Mouse (Mus musculus) c-Kit-positive CD71-positive TER-119-positive erythroid progenitor cells, embryonic 14.5 days (primary cell): ENCODE data around the gene Ccdc96.

Experiments used
- DNase-seq: peaks from one replicate; pipeline ENCODE4 v3.0.0-alpha.2; 2013; ENCODE audit warnings: low spot score

The Ccdc96 gene

DNA sequence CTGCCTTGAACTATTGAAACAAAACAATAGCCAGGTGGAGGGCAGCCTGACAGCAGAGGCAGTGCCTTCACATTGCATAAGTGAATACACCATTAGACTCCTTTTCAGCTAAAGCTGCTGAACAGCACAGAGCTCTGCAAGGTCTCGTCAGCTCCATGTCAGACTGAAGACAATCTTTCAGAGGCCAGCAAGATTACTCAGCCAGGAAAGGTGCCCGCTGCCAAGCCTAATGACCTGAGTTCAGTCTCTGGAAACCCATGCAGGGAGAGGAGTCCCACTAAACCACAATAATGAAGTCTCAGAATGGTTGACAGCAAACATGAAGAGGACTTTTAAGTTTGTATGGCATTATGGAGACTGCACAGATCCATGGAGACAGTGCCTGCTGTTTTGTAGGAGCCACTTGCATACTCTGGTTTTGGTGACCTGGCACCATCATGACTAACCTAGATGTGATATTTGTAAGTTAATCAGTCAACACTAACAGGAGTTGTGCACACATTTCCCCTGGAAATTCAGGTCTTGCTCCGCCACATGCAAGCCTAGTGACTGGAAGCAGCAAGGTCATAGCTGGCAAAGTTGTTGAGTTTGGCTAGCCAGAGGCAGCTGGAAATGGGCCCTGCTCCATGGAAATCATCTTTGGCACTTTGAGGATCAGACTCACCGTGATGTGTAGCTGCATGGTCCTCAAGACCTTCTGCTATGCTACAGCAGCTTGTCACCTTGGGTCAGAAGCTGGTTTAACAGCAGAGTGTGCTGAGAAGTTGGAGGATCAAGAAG is 11.3 kb upstream of the Ccdc96 start:
- DNase-seq: no peak

DNA sequence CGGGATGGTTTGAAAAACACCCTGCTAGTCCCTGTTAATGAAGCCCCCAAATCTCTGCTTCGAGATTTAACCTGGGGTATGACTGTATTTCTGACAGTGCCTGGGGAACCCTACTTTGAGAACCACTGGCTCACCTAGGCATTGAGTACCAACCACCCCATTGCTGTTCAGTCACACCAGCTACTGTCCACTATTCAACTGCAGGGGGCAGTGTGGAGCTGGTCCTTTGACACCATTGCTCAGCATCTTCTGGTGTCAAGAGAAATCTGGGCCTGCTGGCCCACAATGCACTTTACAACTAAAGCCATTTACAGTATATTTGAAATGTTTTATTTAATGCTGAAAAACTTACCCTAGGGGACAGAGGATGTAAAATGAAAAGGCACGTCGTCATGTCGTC is 10.1 kb upstream of the Ccdc96 start:
- DNase-seq: peak; percentile 78

DNA sequence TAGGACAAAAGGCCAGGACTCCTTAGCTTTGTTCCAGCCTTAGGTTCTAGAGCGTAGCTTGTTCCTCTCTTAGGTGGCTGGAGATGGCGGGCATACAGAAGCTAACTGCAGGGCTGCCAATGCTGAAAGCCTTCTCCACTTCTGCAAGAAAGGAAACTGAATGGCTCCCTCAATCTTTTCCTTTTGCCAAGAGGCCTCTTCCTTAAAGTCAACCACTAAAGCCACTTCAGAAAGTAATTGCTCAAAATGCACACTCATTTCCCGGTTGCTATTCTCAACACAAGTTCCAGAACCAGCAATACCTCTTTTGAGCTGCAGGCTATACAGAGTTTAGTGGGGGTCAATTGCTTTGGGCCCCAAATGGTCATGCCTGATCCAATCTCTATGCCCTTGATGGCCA is 6.9 kb upstream of the Ccdc96 start:
- DNase-seq: no peak

DNA sequence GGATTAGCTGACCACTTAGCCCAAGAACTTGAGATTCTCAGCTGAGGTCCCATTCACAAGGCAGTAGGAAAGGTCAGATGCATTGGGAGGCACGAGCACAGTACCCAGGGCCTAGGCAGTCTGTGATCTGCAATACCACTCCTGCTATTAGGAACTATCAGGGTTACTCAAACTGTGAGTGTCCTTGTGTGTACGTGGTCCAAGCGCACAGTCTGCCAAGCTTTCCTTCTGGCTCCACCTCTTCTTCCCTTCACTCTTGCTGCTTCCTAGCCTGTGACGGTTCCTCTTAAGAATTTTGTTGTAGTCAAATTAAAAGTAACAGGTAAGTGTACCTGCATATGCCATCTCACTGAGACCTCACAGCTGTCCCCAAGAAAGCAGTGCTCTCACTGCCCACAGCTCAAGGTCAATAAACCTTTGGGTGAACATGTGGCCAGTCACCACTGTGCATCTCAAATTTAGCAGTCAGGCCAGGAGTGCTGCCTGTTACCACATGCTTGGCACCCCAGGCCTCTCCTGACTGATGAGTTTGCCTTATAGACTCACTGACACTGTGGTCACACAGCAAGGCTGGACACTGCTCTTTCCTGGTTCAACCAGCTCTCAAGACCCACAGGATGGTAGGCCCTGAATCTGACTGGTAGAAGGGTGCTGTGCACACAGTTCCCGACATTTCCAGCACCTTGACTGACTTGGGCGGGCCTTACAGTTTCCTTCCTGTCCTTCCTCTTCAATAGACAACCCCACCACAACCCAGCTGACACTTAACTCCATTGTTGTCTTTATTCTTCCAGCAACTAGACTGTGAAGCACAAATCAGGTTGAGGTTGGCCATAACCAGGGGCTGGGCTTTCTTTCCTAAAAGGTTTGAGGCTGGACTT is 5.6 kb upstream of the Ccdc96 start:
- no peak for DNase-seq

DNA sequence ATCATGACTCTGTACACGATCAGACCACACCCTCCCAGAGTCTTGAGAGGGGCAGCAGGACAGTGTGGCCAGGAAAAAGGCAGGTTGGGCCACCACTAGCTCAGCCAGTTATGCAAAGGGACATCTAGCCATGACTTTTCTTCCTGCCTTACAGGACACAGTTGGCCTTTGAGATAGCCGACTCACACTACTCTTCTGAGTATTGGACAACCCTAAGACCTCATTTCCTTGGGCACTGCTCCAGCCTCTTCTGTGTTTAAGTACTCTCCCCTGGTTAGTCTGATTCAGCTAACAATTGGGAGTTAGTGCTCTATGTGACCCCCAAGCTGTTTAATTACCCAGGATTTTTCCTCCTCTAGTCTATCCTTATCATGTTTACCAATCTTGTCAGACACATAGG is 4.7 kb upstream of the Ccdc96 start:
- no peak for DNase-seq

DNA sequence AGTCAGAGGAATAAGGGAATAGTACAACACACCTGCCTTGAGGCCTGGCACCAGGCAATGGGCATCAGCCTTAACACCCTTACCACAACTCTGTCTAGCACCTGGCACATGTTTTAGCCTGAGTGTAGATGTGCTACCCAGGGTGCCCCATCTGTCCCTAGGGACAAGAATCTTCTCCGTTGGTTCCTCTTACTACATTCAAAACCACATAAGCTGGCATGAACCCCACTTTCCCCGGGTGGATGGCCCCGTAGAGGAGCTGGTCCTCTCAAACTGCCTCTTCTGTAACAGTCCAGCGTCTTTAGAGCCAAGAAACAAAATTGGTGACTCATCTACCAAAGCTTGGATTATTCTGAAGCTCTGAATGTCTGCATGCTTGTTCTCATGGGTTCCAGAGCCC is 4.0 kb upstream of the Ccdc96 start:
- no peak for DNase-seq

DNA sequence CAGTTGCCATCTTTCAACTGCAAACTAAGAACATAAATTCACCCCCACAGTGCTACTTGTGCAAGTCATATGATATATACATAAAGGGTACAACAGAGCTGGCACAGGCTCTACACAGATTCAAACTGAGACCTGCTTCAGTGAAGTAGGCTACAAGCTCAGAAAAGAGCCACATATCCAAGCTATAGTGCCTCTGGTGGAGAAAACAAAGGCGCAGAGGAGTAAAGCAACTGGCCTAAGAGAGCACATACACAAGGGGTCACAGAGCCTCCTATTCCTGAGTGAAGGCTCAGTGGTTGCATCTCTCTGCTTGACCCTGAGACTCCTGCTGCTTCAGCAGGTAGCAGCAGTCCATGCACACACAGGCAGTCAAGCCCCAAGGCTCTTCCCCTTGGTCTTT is 3.3 kb upstream of the Ccdc96 start:
- no peak for DNase-seq

DNA sequence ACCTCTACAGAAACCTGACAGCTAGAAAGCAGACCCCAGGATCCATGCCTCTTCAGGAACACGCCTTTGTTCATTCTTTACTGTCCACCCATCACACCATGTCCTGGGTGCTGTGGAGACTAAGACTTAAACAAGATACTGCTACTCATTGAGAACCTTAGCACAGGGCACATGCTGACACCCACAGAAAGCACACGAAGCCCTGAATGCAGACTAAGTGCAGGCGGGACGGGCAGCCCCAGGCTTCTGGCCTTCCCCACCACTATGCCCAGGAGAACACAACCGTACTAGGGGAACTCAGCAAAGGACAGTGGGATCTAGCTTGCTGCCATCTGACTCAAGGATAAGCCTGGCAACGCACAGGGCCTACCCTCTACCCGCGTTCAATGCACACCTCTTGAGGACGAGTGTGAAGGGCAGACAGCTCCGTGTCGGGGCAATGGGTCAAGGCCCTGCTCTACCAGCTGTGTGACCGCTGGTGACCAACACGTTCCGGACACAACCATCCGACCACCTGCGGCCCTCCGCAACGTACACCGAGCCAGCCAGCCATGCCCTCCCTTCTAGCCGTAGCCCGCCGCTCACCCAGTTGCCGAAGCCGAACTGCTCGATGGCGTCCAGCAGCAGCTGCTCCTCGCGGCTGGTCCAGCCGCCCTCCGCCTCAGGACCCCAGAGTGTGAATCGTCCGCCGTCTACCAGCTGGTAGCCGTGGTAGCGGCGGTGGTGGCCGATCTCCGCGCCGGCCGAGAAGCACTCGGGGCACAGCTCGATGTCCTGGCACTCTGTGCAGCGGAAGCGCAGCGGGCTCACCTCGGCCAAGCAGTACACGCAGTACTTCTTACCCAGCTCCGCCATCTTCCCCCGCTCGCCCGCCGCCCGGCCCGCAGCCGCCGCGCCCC is 936 bp upstream of the Ccdc96 start:
- DNase-seq: no peak

DNA sequence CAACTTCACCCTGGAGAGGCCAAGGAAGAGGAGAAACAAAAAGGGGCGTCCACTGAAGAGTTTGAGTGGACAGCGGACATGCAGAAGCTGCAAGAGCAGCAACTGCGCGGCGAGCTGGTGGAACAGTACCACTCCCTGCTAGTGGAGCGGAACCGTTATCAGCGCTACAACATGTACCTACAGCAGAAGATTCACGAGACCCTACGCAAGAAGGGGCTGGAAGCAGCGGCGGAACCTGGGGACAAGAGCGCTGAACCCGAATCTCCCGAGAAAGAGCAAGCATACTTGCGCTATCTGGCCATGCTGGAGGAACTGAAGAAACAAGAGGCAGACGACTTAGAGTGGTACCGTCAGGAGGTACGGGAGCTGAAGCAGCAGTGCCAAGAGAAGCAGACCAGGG is 918 bp downstream of the Ccdc96 start:
- no peak for DNase-seq

DNA sequence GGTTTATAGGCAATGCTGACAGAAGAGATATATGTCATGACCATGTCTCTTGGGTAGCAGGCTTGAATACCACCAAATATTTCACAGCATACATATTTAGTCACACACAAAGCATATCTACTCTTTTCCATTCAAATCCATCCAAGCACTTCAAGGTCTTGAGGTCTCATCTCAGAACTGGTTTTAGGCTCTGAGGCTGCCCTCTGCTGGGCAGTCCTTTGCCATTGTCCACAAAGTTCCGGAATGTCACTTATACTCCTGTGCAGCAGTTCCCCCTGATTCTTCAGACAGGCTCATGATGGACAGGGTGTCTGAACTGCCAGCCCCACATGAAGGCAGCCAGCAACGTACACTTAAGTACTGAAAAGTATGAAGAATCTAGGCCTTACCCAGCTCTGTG is 4.8 kb downstream of the Ccdc96 start:
- DNase-seq: no peak

DNA sequence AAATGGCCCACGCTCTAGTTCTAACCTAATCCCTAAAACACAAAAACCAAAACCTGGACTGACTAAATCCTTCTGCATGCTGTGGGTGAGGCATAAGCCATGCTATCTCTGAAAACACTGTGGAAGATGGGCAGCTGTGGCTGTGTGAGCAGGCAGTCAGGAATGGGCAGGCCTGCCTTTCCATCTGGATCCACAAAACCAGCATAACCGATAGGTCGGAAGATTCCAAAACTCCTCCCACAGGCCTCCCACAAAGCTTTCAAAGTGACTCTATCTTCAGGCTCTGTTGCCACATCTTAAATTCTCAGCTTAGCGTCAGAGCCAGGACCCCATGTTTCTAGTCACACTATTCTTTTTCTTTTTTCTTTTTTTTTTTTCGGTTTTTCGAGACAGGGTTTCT is 9.5 kb downstream of the Ccdc96 start:
- no peak for DNase-seq

DNA sequence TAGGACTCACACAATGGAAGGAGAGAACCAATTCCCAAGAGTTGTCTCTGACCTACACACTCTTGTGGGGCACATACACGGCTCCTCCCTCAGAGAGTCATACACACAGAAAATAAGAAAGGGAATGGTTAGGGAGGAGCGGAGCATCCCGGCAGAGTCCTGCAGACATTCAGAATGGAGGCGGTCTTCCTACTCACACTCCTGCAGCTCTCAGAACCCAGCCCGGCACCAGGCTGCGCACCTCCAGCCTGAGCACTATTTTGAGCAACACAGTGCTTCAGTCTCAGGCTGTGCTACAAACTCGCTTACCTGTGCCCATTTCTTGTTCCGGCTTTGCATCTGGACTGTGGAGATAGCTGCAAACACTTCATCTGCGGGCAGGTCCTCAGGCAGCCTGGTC is 10.3 kb downstream of the Ccdc96 start:
- DNase-seq: no peak

DNA sequence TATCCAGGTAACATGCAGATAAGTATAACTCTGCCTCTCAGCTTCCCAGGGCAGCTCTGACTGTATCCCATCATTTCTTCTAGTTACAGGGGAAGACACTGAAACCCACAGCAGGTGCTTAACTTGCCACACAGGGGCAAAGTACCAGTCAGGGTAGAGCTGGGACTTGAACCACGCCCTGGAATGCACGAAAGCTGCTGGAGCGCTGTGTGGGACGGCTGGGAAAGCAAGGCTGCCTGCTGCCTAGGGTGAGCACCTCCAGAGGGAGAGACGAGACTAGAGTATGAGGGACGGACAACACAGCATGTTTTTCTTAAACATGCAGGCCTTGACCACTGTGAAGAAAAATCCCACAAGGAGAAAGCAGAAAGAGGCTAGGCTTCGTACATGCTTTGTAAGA is 20.8 kb downstream of the Ccdc96 start:
- no peak for DNase-seq

DNA sequence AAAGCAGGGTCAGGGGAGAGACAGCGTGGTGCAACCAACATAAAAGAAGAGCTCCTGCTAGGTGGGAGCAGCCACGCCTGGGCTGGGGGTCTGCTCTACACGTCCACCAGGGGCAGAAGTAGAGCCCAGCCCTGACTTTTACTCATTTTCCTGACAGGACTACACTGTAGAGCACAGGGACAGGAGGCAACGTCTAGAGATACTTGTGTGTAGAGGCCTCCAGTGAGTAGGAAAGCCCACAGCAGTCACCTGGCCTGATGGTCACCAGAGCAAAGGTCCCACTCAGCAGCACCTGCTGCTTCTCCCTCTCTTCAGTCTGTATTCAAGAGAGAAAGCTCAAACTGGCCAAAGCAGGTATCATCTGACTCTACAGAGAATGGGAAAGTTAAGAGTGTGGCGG is 21.3 kb downstream of the Ccdc96 start:
- DNase-seq: no peak

DNA sequence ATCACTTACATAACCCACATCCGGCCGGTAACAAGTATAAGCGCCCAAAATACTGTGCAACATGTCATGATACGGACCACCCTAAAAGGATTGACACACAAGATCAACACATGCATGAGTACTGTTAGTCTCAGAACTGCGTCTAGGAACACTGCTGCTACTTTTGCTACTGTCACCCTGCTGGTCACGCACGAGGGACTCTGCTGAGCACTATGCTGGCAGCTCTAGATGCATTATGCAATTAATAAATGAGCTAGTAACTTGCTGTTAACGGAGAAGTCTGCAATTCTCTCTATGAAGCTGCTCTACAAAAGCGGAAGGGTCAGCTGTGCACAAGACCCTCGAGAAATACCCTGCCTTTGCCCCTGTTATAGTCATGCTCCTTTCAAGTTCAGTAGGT is 24.0 kb downstream of the Ccdc96 start:
- no peak for DNase-seq

DNA sequence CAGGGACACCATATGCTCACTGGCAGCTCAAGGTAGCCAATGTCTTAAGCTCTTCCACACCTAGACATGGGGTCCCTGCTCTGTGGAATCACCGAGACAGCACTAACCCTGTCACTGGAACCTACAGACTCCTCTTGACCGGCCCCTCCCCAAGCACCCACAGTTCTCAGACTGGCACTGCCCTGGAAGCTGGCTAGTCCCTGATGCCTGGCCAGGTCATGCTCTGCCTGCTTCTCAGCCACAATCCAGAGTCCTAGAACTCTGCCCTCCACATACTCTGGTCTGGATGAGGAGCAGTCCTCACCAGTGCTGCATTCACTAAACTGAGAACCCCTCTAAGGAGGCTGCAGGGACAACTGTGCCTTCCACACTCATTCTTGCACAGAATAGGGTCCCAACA is 26.6 kb downstream of the Ccdc96 start:
- no peak for DNase-seq

DNA sequence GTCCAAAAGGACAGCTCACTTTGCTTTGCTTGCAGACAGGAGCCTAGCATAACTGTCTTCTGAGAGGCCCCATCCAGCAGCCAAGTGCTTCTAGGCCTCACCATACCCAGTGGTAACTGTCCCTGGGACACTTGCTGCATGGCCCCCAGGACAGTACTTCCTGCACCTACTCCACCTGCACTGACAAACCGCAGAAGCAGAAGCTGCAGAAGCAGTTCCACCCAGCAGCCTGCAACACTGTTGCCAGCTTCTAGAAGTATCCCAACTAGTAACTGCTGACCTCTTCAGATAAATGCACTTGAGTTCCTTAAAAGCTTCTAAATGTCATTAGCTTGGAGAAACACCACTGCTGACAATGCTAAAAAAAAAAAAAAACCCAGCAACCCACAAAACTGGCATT is 30.7 kb downstream of the Ccdc96 start:
- DNase-seq: no peak

DNA sequence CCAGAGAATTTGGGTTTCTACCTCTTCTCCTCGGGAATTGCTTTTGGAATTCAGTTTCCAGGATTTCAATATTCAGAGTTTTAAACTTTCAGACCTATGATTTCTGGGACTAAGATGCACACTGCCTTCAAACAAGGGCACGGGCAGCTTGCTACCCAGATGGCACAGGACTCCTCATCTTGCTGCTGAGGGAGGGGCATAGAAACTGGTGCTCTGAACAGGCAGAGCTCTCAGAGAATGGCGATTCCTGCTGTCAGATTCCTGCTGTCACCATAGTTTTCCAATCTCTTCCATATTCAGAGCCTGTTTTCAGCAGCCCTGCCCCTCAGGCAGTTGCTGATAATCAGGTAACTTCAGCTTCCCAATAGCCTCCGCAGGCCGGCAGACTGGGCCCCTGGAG is 31.2 kb downstream of the Ccdc96 start:
- no peak for DNase-seq

DNA sequence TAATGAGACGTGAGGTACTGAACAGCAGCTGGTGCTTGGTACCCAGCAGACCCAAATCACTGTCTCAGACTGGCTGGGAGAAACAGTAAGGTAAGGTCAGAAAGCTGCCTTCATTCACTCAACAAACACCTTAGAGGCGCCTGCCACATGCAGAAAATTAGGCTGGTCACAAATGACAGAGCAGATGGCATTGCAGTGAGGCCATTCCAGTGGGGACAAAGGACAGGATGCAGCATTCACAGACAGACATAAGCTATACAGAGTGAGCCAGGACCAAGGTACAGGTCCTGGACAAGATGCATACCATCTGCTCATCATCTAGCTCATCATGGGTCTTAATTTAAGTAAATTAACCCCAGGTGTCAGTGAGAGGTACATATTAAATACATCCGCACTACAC is 33.2 kb downstream of the Ccdc96 start:
- DNase-seq: no peak

DNA sequence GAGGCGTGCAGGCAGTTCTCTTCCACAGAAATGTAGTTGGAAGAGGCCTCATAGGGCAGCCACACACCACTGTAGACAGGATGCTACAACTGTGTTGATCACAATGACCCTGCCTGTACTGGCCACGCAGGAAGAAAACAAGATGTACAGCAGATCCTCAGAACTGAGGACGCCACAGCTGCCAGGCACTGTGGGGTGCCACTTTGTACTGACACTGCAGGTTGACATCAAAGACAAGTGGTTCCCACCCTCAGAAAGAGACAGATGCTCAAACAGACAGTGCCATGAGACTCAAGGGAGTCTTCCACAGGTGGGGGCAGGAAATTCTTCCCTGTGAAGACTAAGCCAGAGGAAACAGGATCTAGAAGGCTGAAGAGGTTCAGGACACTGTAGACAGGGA is 35.4 kb downstream of the Ccdc96 start:
- no peak for DNase-seq

DNA sequence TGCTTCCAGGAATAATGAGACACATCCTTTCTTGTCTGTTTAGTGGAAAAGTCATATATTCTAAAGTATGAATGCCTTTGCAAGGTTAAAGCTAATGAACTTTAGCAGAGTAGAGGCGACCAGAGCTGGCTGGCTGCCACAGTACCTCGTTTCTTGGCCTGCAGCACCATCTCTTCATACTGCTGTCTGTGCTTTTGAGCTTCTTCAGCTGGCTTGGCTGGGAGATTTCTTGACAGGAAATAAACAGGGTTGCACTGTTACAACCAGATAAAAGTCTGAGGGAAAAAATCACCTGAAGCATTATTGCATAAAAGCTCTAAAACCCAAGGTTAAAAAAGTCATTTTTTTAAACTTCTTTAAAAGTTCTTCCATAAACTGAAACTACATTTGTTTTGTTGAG is 38.4 kb downstream of the Ccdc96 start:
- no peak for DNase-seq

DNA sequence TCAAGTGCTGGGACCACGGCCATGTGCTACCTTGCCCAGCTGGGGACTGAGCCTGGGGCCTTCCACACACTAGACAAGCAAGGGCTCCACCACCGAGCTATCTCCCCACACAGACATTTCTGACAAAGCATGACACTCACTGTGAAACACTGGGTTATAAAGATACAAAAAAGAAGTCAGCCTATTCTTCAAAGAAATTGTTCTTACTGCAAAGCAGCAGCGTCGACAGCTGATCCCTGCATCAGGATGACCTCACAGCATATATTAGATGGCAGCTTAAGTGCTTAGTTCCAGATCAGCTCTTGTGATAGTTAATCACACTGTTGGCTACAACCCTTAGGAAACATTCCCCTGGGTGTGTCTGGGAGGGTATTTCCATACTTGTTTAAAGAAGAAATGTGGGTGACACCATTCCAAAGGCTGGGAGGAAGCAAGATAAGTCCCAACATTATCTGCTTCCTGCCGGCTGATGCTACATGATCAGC is 38.9 kb downstream of the Ccdc96 start:
- no peak for DNase-seq
